Mouse (Mus musculus): ENCODE data around the gene Plekhg2. TPM values are rescaled to one million over a fixed set of nuclear protein-coding genes. Genes with fewer than 3 reads are reported as not detected.
A peak's percentile ranks its signal among the peaks of the same experiment; 100 is the strongest.

Plekhg2 gene
- total RNA-seq, 2 experiments from 2014 or later: 15.0 to 15.7 TPM

DNA sequence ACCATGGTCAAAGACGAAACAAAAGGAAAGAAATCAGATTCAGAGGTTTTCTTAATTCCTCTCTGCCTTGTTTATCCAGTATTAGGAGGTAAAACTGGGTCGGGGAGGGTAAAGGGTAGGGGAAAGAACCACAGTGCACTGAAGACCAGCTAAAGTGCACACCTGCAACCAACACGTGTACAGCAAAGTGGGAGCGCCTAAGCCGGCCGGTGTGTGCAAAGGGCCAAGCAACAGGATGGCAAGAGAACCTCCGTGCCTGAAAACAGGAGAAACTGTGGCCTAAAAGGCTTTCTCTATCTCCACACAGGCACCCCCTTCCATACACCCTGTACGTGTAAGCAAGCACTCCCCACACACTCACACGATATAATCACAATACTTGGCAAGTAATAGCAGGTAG is 12.8 kb upstream of the Plekhg2 start:
- no peak for DNase-seq
- intact Hi-C loops (cut with DNase I; ENCODE audit: low total_unique reads): no loop called here

DNA sequence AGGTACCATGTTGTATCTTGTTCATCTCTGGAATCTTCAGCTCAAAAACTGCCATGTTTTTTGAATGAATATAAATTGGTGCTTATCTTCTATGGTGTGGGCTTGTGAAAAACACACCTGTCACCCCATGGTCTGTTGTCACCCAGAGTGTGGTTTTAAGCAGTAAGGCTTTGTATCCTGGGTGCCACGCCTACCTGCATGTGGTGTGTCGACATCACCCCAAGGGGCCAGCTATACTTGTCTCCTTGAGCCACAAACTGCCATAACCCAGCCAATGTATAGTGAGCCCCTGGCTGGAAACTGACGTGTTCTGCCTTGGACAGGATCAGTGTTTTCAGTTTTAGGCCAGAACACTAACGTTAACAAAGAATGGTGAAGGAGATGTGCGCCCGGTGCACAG is 11.8 kb upstream of the Plekhg2 start:
- no peak for DNase-seq
- intact Hi-C loops (cut with DNase I; ENCODE audit: low total_unique reads): no loop called here

DNA sequence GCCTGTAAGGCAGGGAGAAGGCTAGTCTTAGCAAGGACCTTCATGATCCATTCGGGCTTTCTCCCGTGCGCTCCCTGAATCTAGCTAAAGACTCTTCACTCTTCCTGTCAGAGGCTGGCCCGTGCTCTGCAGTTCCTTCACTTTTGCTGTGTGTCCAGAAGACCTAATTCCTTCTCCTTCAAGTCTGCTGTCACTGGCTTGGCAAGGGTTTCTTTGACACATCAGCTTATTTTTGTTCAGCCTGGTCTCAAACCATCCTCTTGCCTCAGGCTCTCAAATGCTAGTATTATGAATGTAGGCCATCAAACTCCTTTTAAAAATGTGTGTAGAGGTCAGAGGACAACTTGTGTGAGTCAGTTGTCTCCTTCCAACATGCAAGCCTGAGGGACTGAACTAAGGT is 11.2 kb upstream of the Plekhg2 start:
- DNase-seq: no peak
- intact Hi-C loops (cut with DNase I; ENCODE audit: low total_unique reads): no loop called here

DNA sequence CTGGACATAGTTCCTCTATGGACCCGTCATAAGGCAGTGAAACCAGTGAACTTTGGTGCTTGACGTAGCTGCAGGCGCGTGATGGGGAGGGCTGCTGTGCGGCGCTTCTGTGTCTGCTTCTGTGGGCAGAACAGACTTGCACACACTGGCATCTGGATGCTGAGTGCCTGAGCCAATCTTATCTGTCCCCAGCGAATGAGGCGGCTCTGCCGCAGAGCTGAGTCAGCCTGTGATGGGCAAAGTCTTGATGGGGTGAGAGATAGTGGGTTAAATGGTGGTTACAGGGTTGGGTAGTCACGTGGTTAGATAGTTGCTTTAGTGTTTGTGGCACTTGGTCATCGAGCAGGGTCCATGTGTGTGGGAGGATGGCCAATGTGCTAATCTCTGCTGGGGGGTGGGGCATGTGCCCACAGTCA is 10.6 kb upstream of the Plekhg2 start:
- peak; percentile 49 for DNase-seq
- intact Hi-C loops (cut with DNase I; ENCODE audit: low total_unique reads): no loop called here

DNA sequence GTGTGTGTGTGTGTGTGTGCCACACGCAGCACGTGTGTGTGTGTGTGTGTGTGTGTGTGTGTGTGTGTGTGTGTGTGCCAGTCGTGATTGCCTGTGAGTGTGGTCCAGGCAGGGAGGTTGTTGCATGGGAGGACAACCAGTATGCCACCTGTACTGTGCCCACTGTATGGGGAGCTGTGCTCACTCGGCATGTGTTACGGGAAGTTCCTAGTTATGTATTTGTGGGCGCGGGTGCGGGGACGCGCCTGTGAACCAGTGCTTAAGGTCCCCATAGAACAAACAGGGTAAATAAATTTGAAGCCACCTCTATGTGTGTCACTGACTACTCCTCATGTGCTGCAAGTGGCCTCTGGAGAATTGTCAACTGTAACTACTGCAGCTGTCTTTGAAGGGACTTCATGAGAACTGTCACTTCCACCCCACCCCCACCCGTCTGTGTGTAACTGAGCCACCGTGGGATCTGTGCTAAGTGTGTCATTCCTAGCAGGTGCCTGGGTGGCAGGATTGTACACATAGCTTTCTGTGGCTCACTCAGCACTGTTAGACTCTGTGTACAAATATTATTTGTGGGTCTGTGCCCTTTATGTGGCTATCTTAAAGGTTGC is 10.1 kb upstream of the Plekhg2 start:
- intact Hi-C loops (cut with DNase I; ENCODE audit: low total_unique reads): no loop called here
- no peak for DNase-seq

DNA sequence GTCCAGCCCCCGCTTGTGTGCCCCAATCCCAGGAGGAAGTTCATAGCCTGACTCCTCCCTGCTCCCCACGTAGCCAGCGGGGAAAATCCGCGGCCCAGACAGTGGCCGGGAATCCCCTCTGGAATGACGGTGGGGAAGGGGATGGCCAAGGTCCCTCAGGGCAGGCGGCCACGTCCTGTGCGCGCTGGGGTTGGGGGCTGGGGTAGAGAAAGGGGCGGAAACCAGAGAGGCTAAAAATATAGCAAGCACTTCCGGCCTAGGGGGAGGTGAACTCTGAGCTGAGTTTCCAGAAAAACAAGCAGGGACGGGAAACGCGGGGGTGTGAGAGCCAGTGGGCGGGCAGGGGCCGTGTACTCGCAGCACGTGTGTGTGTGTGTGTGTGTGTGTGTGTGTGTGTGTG is 9.5 kb upstream of the Plekhg2 start:
- DNase-seq: peak; percentile 86
- intact Hi-C loops (cut with DNase I; ENCODE audit: low total_unique reads): no loop called here

DNA sequence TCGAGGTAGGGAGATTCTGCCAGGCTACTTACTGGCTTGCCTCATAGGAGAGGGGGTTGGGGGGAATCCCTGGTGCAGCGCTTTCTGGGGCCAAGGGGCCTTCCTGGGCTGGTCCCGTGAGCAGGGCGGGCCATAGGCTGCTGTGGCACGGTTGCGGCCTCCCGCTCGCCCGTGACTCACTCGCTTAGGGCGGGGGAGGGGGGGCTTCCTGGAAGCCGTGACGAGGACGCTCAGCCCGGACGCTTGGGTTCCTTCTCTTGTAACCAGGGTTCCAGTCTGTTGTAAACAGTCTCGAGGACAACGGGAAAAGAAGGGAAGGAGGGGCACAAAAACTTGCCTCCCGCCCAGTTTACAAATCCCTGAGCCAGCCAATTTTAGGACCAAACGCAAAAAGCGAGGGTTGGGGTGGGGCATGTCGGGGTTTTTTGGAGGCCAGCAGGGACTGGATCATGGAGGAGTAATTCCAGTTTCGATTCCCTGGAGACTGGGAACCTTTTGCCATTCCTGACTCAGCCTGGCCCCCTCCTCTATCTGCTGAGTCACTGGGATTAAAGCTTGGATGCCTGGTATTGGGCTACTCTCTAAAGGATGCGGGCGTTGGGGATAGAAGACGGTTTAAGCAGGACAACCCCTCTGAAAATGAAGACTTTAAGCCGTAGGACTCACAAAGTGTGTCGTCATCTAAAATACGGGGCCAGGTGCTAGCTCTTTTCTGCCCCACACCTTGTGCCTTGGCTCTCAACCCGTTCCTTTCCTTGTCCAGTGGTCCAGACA is 8.8 kb upstream of the Plekhg2 start:
- DNase-seq: peak; percentile 87
- intact Hi-C loops (cut with DNase I; ENCODE audit: low total_unique reads): no loop called here

DNA sequence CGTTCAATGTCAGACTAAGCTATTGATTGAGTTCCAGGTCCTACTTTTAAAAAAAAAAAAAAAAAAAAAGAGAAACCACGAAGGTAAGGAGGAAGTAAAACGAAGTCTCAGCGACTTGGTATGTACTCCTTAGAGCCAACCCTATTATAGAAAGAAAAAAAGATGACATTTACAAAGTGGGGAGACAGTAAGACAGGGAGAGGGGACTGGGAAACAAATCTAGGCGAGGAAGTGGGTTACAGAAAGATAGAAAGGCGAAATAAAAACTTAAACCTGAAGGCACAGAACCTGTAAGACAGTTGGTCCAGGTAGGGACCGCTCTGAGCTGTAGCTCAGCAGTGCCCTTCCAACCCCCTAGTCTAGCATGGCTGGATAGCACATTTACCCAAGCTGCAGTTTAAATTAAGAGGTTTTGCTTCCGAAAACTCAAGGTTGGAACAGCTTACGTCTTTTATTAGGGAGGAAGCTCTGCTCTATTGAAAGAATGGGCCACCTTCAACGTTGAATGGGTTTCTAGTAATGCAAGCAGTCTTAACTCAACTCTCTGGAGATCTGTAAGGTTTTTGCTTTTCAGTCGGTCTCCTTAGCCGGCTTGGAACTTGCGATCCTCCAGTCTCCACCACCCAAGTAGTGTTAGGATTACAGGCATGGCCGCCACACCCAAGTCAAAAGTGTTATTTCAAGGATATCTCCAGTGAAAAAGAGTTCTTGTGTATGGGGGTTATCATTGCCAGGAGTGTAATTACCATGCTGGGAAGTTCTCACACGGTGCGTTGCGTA is 8.0 kb upstream of the Plekhg2 start, which contains the start of gene Zfp36:
Zfp36 (minus strand) TSS at position 17 of the 780 bp plus-strand sequence.
- intact Hi-C loops (cut with DNase I; ENCODE audit: low total_unique reads): no loop called here
- no peak for DNase-seq

DNA sequence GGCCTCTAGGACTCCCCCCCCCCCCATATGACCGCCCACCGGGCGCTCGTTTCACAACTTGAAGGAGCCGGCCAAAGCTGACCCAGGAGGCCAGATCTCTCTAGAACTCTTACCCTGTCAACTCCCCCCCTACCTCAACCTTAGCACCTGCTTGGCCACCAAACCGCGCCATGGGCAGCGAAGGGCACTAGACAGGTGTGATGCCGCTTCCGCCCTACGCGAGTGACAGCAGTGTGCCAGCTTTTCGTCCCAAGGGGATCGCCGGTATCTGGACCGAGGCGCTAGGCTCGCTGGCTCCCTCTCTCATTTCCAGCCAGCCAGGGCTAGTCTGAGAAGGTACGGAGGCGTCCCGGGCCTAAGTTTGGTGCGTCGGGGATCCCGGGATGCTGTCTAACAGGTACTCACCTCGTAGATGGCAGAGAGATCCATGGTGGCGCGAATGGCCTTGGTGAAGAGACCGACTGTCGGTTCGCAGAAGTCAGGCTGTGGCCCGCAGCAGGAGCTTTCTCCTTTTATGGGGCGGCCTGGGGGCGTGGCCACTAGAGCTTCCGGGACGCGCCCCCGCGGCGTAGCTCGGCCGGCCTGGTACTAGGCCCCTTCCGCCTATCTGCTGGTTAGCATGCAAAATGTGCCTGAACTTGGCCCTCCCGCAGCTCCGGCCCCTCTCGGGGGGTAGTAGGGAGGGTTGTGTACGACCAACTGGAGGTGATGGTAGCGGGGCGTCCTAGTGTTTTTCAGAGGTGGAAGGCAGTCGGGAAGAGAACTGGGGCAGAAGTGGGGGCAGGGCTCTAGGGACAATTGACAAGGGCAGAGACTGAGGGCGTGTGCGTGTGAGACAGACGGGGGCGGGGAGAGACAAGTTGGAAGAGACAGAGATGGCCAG is 6.6 kb upstream of the Plekhg2 start:
- intact Hi-C loops (cut with DNase I; ENCODE audit: low total_unique reads): no loop called here
- DNase-seq: peak; percentile 96

DNA sequence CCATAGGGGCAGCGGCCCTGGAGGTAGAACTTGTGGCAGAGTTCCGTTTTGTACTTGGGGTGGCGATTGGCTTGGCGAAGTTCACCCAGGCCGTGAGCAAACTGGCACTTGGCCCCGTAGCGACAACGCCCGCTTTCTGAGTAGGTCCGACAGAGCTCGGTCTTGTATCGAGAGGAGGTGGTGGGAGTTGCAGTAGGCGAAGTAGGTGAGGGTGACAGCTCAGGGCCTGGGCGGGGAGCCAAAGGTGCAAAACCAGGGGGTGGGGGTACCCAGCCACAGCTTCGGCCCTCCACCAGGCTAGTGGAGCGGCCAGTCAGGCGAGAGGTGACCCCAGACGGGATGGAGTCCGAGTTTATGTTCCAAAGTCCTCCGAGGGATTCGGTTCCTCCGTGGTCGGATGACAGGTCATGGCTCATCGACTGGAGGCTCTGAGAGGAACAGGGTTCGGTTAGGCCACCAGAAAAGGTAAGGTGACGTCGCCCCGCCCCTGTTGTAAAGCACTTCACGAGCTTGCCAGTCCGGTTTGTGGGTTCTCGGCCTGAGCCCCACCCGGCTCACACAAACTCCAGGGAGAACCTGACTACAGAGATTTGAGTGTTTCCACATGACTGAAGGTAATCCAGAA is 5.8 kb upstream of the Plekhg2 start:
- intact Hi-C loops (cut with DNase I; ENCODE audit: low total_unique reads): no loop called here

DNA sequence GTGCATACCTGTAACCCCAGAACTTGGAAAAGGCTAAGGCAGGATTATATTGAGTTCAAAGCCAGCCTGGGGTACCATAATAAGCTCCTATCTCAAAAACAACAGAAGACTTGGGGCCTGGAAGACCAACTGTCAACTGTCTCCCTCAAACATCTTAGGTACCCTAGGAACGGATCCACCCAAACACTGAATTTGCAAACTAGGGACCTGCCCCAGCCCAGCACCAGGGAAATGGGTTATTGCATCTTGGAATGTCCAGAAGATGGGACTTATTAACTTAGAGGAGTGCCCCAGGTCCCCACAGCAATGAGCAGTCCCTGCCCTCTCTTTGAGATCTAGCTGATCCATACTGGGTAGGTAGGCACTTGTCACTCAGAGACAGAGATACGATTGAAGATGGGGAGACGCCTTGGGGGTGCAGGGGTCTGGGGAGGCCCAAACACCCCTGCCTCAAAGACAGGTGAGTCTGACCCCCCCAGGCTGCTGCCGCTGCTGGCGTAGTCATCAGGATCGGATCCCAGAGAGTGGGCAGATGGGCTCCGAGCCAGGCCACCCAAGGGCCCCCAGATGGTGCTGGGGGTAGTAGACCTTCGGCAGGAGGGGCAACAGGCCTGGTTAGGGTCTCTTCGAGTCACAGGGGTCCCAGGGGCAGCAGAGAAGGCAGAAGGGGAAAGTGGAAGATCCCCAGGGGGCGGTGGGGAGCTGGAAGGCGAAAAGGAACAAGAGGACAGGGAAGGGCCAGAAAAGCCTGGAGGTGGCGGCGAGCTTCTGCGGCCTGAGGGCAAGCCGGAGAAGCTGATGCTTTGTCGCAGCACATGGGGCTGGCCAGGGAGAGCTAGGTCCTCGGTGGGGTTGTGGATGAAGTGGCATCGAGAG is 5.0 kb upstream of the Plekhg2 start:
- peak; percentile 48 for DNase-seq
- intact Hi-C loops (cut with DNase I; ENCODE audit: low total_unique reads): no loop called here

More for the DNA sequence above, 5.8 kb upstream of the Plekhg2 start:
- DNase-seq: peak; percentile 45

DNA sequence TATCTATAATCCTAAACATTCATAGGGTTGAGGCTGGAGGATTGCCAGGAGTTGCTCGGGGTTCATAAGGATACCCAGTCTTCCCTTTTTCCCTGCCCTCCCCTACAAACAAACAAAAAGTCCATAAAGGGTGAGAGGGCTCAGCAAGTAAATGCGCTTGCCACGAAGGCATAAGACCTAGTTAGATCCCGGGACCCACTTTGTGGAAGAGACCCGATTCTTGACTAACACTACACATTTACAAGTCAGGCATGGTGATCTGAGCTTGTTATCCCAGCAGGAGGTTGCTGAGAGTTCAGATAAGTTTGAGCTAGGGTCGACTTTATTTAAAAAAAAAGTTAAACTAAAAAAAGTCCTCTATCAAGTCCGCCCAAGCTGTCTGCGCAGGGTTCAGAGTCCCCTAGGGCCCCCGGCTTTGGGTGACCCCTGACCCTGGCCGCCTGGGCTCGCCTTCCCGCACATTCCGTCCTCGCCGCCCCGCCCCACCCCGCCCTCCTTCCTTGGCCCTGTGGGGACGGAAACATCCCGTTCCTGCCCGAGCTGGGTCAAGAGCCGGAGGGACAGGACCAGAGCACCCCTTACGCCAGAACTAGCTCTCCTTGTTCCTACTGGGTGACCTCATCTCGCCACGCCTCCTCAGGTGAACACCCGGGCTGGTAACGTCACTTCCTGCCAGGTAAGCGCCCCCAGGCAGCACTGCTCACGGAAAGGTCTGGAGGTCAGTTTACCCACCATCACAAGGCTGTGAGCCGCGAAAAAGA is 3.8 kb upstream of the Plekhg2 start:
- intact Hi-C loops (cut with DNase I; ENCODE audit: low total_unique reads): no loop called here
- peak; percentile 84 for DNase-seq

DNA sequence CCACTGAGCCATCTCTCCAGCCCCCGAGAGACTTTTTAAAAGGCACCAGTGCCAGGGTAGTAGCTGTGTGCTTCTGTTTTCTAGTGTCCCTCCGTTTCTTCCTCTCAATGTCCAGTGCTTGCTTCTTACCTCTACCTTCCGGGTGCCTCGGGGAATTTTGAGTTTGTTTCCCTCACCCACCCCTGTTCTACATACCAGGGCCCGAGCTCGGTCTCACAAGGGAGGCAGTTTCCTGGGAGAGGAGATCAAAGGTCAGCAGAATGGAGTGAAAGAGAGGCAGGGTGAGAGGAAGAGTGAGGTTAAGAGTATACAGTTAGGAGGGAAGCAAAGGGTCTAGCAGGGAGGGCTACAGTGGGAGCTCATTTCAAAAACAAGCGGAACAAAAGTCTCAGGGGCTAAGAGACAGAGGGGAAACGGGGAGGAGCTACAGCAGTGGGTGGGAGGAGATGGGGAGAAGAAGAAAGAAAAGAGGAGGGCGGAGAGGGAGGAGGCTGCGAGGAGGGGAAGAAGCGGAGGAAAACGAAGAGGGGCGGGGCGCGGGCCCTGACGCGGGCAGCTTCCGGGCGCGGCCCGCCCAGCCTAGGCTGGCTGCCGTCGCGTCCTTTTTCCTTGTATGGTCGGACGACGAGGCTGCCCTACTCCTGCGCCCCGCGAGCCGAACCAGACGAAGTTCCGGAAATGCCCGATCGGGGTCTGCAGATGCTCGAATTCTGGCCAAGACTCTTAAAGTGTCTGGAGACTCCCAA is 3.0 kb upstream of the Plekhg2 start:
- intact Hi-C loops (cut with DNase I; ENCODE audit: low total_unique reads): no loop called here
- DNase-seq: peak; percentile 94

DNA sequence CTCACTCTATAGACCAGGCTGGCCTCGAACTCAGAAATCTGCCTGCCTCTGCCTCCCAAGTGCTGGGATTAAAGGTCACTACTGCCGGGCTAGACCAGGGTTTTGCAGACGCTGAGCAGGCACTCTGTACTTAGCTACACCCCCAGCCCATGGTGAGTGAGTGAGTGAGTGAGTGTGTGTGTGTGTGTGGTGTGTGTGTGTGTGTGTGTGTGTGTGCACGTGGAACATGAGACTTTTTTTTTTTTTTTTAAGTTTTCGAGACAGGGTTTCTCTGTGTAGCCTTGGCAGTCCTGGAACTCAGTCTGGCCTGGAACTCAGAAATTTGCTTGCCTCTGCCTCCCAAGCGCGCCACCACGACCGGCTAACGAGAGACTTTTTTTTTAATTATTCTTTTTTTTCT is 2.2 kb upstream of the Plekhg2 start:
- DNase-seq: no peak
- intact Hi-C loops (cut with DNase I; ENCODE audit: low total_unique reads): no loop called here

DNA sequence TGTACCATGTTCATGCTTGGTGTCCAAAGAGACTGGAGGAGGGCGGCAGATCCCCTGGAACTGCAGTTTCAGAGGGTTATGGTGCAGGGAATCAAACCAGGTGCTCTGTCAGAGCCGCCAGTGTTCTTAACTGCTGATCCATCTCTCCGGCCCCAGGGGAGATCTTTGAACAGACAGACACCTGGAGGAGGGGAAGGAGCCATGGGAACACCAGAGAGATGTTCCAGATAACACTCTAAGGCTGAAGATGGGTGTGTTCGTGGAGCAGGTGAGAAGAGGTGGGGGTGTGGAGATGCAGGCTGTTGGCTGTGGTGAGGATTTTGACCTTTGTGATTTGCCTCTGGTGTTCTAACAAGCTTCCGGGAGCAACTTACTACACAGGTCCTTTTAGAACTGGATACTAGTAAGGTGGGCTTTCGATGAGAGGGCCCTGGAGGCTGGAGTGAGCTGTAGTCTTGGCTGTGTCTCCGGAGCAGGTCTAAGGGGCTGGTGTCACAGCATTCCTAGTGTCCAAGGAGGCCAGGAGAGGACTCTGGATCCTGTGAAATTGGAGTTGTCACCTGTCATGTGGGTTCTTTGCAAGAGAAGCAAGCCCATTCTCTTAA is 1.6 kb upstream of the Plekhg2 start:
- intact Hi-C loops (cut with DNase I; ENCODE audit: low total_unique reads): no loop called here
- no peak for DNase-seq

DNA sequence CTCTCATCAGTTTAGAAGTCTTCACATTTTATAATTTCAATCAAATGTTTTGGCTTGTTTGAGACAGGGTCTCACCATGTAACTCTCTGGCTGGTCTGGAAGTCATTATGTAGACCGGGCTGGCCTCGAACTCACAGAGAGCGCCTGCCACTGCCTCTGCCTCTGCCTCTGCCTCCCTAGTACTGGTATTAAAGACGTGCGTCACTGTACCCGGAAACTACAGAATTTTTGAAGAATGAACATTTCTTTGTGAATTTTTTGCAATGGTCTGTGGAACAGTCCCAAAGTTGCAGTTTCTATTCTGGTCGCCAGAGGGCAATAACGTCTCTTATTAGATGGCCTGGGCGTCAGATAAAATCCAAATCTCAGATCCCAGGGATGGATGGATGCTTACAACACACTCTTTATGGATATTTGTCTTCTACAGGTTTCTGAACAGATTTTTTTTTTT is 757 bp upstream of the Plekhg2 start:
- intact Hi-C loops (cut with DNase I; ENCODE audit: low total_unique reads): no loop called here
- peak; percentile 66 for DNase-seq
